Mouse (Mus musculus): ENCODE data around the gene Pan3. TPM values are rescaled to one million over a fixed set of nuclear protein-coding genes. Genes with fewer than 3 reads are reported as not detected.

The Pan3 gene
- polyA plus RNA-seq, 1 experiment from 2014 or later, result 63.8 TPM

DNA sequence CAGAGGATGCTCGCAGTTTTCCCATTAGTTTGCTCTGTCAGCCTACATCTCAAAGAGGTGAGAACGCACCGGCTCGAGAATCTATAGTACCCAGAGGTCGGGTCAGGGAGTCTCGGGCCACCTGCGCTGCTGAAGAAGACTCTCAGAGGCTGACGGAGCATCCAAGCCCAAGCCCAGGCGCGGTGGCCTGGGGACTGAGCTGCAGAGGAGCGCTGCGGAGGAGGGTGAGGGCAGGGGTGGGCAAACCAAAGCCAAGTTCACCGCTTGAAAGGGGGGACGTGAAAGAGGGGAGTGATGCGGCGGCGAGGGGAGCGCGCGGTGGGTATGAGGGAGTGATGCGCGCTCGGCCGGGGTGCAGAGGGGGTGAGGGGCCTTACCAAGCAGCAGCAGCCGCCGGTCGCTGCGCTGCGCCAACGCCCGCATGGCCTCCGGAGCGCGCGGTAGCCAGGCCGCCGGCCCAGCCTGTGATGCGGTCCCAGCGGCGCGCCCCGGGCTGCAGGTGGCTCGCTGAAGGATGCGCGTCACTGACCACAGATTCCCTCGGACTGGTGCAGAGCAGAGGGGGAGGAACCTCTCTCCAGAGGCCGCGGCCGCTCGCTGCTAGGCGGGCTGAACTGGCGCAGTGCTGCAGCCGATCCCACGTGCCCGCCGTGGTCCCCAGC lies 30.0 kb upstream of the Pan3 start, which contains the start of gene Flt3:
Gene Flt3 (minus strand): TSS at position 647 of the 662 bp plus-strand sequence.
- H3K27ac ChIP-seq (ENCODE audit: low read depth, low read length), result no peak within 1 kb of the TSS
- peaks cover 5% of the 10 kb centered on the region; the same call in 1 of the 2 replicates for H3K4me1 ChIP-seq (replicated peaks; ENCODE audit: control insufficient read depth, insufficient read depth, low read length)
- peaks cover 34% of the 10 kb centered on the region for H3K27me3 ChIP-seq (ENCODE audit: control insufficient read depth, insufficient read depth, low read length)
- H3K4me3 ChIP-seq (ENCODE audit: low read depth, low read length), result peak within 1 kb of the TSS; percentile 42
- H3K36me3 ChIP-seq (ENCODE audit: control insufficient read depth, insufficient read depth, low read length), result no peaks in the 10 kb centered on the region
- ATAC-seq (ENCODE audit: low FRiP score) (peak; percentile 90), DNase-seq (ENCODE audit: low spot score) (peak; percentile 66)
- peak within 1 kb of the TSS; percentile 88 for H3K4me2 ChIP-seq (replicated peaks; ENCODE audit: low read depth, low read length)
- peak within 1 kb of the TSS; percentile 19 for H3K9ac ChIP-seq (ENCODE audit: low read depth, low read length)
- WGBS, result under 1% methylated on average over 24 of the region's 56 CpGs
- no peaks in the 10 kb centered on the region for H3K9me3 ChIP-seq (ENCODE audit: control insufficient read depth, low read length)

DNA sequence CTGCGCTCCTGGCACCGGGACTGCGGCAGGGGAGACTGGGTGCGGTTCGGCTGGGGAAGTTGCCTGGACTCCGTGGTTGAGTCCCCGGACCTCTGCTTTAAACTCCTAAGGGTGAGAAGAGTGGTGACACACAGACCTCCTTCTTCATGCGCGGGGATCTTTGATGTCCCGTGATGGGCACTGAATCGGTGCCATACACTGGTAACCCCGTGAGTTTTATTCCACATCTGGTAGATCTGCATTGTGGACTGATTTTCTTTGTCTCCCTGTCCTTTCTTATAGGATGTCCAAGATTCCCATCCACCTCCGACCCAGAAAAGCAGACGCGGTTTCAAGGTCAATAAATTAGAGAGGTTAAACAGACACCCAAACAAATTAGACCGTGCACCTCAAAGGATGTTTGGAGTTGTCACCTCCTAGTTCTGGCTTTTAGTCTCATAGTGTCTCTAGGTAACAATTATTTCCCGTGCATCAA lies 29.4 kb upstream of the Pan3 start:
- Histone ChIP-seq H3K36me3 (ENCODE audit: control insufficient read depth, insufficient read depth, low read length) (no peaks in the 10 kb centered on the region), H3K4me3 (ENCODE audit: low read depth, low read length) (peak overlapping the region; percentile 42), H3K27me3 (ENCODE audit: control insufficient read depth, insufficient read depth, low read length) (peaks cover 34% of the 10 kb centered on the region), H3K4me1 (replicated peaks; ENCODE audit: control insufficient read depth, insufficient read depth, low read length) (peaks cover 5% of the 10 kb centered on the region; the same call in 1 of the 2 replicates), H3K9ac (ENCODE audit: low read depth, low read length) (peak overlapping the region; percentile 19), H3K9me3 (ENCODE audit: control insufficient read depth, low read length) (no peaks in the 10 kb centered on the region), H3K27ac (ENCODE audit: low read depth, low read length) (no peak overlapping the region), H3K4me2 (replicated peaks; ENCODE audit: low read depth, low read length) (peak overlapping the region; percentile 88)
- ATAC-seq (ENCODE audit: low FRiP score) (peak; percentile 30; the same call in 1 of the 2 replicates), DNase-seq (ENCODE audit: low spot score) (no peak)
- 3% methylated on average over 17 of the region's 17 CpGs for WGBS

DNA sequence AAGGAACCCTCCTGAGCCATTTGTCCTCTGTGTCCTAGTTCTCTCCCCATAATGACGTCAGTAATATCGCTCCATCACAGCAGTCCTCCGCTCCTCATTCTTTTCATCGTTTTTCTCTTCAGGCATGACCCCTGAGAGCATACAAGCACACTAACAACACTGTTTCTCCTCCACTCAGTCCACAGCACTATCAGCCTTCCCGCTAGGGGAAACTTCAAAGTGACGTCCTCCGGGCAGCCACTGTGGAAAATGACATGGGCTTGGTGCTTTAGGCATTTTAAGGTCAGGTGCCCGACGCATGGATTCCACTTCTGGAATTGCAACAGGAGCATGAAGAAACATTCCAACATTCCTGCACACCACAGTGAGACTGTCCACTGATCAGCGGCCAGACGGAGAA lies 28.9 kb upstream of the Pan3 start:
- ATAC-seq (ENCODE audit: low FRiP score) (peak; percentile 12; the same call in 1 of the 2 replicates), DNase-seq (ENCODE audit: low spot score) (peak; percentile 24)
- H3K4me3 ChIP-seq (ENCODE audit: low read depth, low read length), result no peak overlapping the region
- H3K4me2 ChIP-seq (replicated peaks; ENCODE audit: low read depth, low read length), result no peak overlapping the region
- H3K27me3 ChIP-seq (ENCODE audit: control insufficient read depth, insufficient read depth, low read length), result peaks cover 34% of the 10 kb centered on the region
- no peaks in the 10 kb centered on the region for H3K9me3 ChIP-seq (ENCODE audit: control insufficient read depth, low read length)
- H3K4me1 ChIP-seq (replicated peaks; ENCODE audit: control insufficient read depth, insufficient read depth, low read length), result peaks cover 5% of the 10 kb centered on the region; the same call in 1 of the 2 replicates
- no peaks in the 10 kb centered on the region for H3K36me3 ChIP-seq (ENCODE audit: control insufficient read depth, insufficient read depth, low read length)
- no peak overlapping the region for H3K9ac ChIP-seq (ENCODE audit: low read depth, low read length)
- H3K27ac ChIP-seq (ENCODE audit: low read depth, low read length), result no peak overlapping the region
- WGBS, result 28% methylated on average over 11 of the region's 11 CpGs

DNA sequence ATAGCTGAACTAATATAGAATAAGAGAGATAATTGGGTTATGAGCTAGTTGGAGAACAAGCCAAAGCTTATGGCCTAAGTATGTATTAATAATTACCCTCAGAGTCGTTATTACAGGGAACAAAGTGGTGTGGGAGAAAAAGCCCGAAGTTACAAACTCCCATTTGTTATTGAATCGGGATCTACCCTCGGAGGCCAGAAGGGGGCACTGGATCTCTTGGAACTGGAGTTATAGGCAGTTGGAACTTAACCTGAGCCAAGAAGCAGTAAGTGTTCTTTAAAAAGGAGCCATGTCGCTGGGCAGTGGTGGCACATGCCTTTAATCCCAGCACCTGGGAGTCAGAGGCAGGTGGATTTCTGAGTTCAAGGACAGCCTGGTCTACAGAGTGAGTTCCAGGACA lies 27.5 kb upstream of the Pan3 start:
- Histone ChIP-seq H3K27me3 (ENCODE audit: control insufficient read depth, insufficient read depth, low read length) (peaks cover 34% of the 10 kb centered on the region), H3K4me3 (ENCODE audit: low read depth, low read length) (no peak overlapping the region)
- 27% methylated on average over 5 of the region's 5 CpGs for WGBS

DNA sequence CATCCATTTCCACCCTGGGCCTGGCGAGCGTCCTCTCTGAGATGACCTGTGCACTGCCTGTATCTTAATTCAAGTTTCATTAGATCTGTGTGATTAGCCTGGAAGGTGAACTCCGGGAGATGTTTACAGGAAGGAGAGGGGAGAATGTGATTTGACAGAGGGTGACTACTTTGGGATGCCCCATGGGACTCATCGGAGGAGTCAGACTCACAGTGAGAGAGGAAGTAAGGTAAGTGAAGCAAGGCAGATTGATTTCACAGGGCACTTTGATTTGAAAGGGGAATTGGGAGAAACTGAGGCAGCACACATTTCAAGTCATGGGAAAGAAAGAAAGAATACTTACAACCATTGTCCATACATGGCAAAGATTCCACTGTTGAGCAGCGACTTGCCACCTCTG lies 23.8 kb upstream of the Pan3 start:
- Histone ChIP-seq H3K27ac (ENCODE audit: low read depth, low read length) (no peak overlapping the region), H3K27me3 (ENCODE audit: control insufficient read depth, insufficient read depth, low read length) (peaks cover 7% of the 10 kb centered on the region), H3K4me3 (ENCODE audit: low read depth, low read length) (no peak overlapping the region), H3K36me3 (ENCODE audit: control insufficient read depth, insufficient read depth, low read length) (no peaks in the 10 kb centered on the region), H3K9ac (ENCODE audit: low read depth, low read length) (no peak overlapping the region), H3K4me2 (replicated peaks; ENCODE audit: low read depth, low read length) (no peak overlapping the region), H3K9me3 (ENCODE audit: control insufficient read depth, low read length) (no peaks in the 10 kb centered on the region), H3K4me1 (replicated peaks; ENCODE audit: control insufficient read depth, insufficient read depth, low read length) (no peaks in the 10 kb centered on the region)
- DNase-seq (ENCODE audit: low spot score) (no peak), ATAC-seq (ENCODE audit: low FRiP score) (no peak)
- 83% methylated on average over 5 of the region's 5 CpGs for WGBS

More for the DNA sequence above, 27.5 kb upstream of the Pan3 start:
- H3K9ac ChIP-seq (ENCODE audit: low read depth, low read length), result no peak overlapping the region
- no peaks in the 10 kb centered on the region for H3K9me3 ChIP-seq (ENCODE audit: control insufficient read depth, low read length)
- no peaks in the 10 kb centered on the region for H3K36me3 ChIP-seq (ENCODE audit: control insufficient read depth, insufficient read depth, low read length)
- H3K27ac ChIP-seq (ENCODE audit: low read depth, low read length), result no peak overlapping the region
- DNase-seq (ENCODE audit: low spot score), result peak; percentile 62
- no peak overlapping the region for H3K4me2 ChIP-seq (replicated peaks; ENCODE audit: low read depth, low read length)
- ATAC-seq (ENCODE audit: low FRiP score), result no peak
- peaks cover 5% of the 10 kb centered on the region; the same call in 1 of the 2 replicates for H3K4me1 ChIP-seq (replicated peaks; ENCODE audit: control insufficient read depth, insufficient read depth, low read length)

DNA sequence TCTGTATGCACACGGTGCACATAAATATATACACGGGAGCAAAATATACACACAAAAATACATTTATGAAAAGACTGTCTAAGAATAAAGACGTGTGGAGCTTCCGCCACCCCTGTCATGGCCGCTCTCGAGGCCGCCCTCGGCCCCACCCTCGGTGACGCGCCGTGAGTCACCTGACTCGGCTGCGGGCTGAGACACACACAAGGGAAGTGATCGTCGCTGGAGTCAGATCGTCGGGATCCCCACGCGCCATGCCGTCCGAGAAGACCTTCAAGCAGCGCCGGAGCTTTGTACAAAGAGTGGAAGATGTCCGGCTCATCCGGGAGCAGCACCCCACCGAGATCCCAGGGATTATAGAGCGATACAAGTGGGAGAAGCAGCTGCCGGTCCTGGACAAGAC lies 21.2 kb upstream of the Pan3 start:
- Histone ChIP-seq H3K27me3 (ENCODE audit: control insufficient read depth, insufficient read depth, low read length) (no peaks in the 10 kb centered on the region), H3K4me3 (ENCODE audit: low read depth, low read length) (no peak overlapping the region), H3K4me2 (replicated peaks; ENCODE audit: low read depth, low read length) (no peak overlapping the region)

DNA sequence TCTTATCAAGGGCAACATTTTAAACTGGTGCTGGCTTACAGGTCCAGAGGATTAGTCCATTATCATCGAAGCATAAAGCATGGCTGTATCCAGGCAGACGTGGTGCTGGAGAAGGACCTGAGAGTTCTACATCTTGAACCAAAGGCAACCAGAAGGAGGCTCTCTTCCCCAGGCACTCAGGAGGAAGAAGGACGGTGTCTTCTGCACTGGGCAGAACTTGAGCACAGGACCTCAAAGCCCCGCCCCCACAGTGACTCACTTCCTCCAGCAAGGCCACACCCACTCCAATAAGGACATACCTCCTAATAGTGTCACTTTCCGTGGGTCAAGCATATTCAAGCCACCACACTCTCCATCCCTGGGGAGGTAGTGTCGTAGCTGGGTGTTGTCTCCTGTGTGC lies 19.4 kb upstream of the Pan3 start:
- no peak for ATAC-seq (ENCODE audit: low FRiP score)

More for the DNA sequence above, 21.2 kb upstream of the Pan3 start:
- ATAC-seq (ENCODE audit: low FRiP score) (no peak), DNase-seq (ENCODE audit: low spot score) (no peak)
- Histone ChIP-seq H3K27ac (ENCODE audit: low read depth, low read length) (no peak overlapping the region), H3K36me3 (ENCODE audit: control insufficient read depth, insufficient read depth, low read length) (no peaks in the 10 kb centered on the region), H3K9me3 (ENCODE audit: control insufficient read depth, low read length) (no peaks in the 10 kb centered on the region), H3K4me1 (replicated peaks; ENCODE audit: control insufficient read depth, insufficient read depth, low read length) (no peaks in the 10 kb centered on the region), H3K9ac (ENCODE audit: low read depth, low read length) (no peak overlapping the region)
- 53% methylated on average over 29 of the region's 29 CpGs for WGBS

DNA sequence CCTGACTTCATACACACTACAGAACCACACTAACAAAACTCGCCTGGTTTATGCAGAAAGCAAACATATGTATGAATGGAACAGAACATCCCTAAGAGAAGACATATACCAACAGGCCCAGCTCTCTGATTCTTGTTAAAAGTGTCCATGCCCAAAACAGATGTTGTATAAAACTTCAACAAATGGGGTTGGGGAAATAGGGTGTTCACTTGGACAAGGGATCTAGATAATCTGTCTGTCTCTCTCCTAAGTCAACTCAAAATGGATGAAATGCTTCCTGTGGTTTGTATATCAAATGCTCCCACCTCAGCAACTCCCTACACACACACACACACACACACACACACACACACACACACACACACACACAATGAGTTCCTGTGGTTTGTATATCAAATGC lies 12.0 kb upstream of the Pan3 start:
- Histone ChIP-seq H3K27ac (ENCODE audit: low read depth, low read length) (no peak overlapping the region), H3K4me3 (ENCODE audit: low read depth, low read length) (no peak overlapping the region), H3K4me2 (replicated peaks; ENCODE audit: low read depth, low read length) (no peak overlapping the region), H3K9ac (ENCODE audit: low read depth, low read length) (no peak overlapping the region), H3K9me3 (ENCODE audit: control insufficient read depth, low read length) (no peaks in the 10 kb centered on the region), H3K27me3 (ENCODE audit: control insufficient read depth, insufficient read depth, low read length) (no peaks in the 10 kb centered on the region), H3K36me3 (ENCODE audit: control insufficient read depth, insufficient read depth, low read length) (no peaks in the 10 kb centered on the region), H3K4me1 (replicated peaks; ENCODE audit: control insufficient read depth, insufficient read depth, low read length) (no peaks in the 10 kb centered on the region)
- 75% methylated on average over 1 of the region's 1 CpGs for WGBS
- DNase-seq (ENCODE audit: low spot score) (no peak), ATAC-seq (ENCODE audit: low FRiP score) (no peak)

More for the DNA sequence above, 19.4 kb upstream of the Pan3 start:
- 80% methylated on average over 6 of the region's 6 CpGs for WGBS
- no peak overlapping the region for H3K4me3 ChIP-seq (ENCODE audit: low read depth, low read length)
- H3K27me3 ChIP-seq (ENCODE audit: control insufficient read depth, insufficient read depth, low read length), result no peaks in the 10 kb centered on the region
- H3K4me2 ChIP-seq (replicated peaks; ENCODE audit: low read depth, low read length), result no peak overlapping the region
- H3K9ac ChIP-seq (ENCODE audit: low read depth, low read length), result no peak overlapping the region
- no peak overlapping the region for H3K27ac ChIP-seq (ENCODE audit: low read depth, low read length)
- DNase-seq (ENCODE audit: low spot score), result no peak
- no peaks in the 10 kb centered on the region for H3K4me1 ChIP-seq (replicated peaks; ENCODE audit: control insufficient read depth, insufficient read depth, low read length)
- no peaks in the 10 kb centered on the region for H3K9me3 ChIP-seq (ENCODE audit: control insufficient read depth, low read length)
- no peaks in the 10 kb centered on the region for H3K36me3 ChIP-seq (ENCODE audit: control insufficient read depth, insufficient read depth, low read length)
